Mouse (Mus musculus) small intestine, adult 2 months (tissue): ENCODE results near the gene Amotl1. TPM values are rescaled to one million over a fixed set of nuclear protein-coding genes. Genes with fewer than 3 reads are reported as not detected.
"Not testable (repeated sequence)": the region's sequence is repeated elsewhere in the genome, so short reads cannot be mapped to it uniquely, and the experiment has no call there.

Experiments
- H3K27ac ChIP-seq: fragments of 200-500 bp; 2 replicates; pipeline ENCODE4 v1.5.1; 2012; ENCODE audit warnings: low read depth, low read length, control low read depth, inconsistent platforms; ENCODE audit not compliant: insufficient read depth
- H3K27me3 ChIP-seq: fragments of 200-500 bp; 2 replicates; pipeline ENCODE4 v1.6.1; 2012; ENCODE audit warnings: mild to moderate bottlenecking, moderate library complexity, low read length, inconsistent platforms; ENCODE audit not compliant: control insufficient read depth, insufficient read depth
- H3K36me3 ChIP-seq: fragments of 200-500 bp; 2 replicates; pipeline ENCODE4 v1.6.1; 2012; ENCODE audit warnings: mild to moderate bottlenecking, low read length, control low read depth, inconsistent platforms; ENCODE audit not compliant: control insufficient read depth, insufficient read depth
- H3K4me1 ChIP-seq: fragments of 200-500 bp; 2 replicates; pipeline ENCODE4 v1.6.1; 2012; ENCODE audit warnings: low read length, inconsistent platforms, mixed read lengths; ENCODE audit not compliant: control insufficient read depth, insufficient read depth, insufficient read length
- H3K4me3 ChIP-seq: fragments of 200-500 bp; 2 replicates; pipeline ENCODE4 v1.5.1; 2012; ENCODE audit warnings: low read depth, mild to moderate bottlenecking, control low read depth, inconsistent platforms, low read length, moderate library complexity
- CTCF ChIP-seq: fragments of 200-500 bp; IDR thresholded peaks from 2 replicates; pipeline ENCODE4 v1.5.1; 2012; ENCODE audit warnings: low read depth, mild to moderate bottlenecking, control low read depth, inconsistent platforms, low read length, moderate library complexity, mixed read lengths; ENCODE audit not compliant: insufficient replicate concordance, insufficient read length; ENCODE audit errors: extremely low read depth
- POLR2A ChIP-seq: fragments of 200-500 bp; IDR thresholded peaks from 2 replicates; pipeline ENCODE4 v1.6.1; 2012; ENCODE audit warnings: low read depth, mild to moderate bottlenecking, control low read depth, inconsistent platforms, low read length, moderate library complexity
- WGBS: fragments of 180-500 bp; shearing (Covaris S2); methylation state at CpG from one replicate; pipeline ENCODE4 v1.1.7; 2018; 5-methylcytosine and 5-hydroxymethylcytosine counted together
- polyA plus RNA-seq: library from polyadenylated mRNA; depleted of rRNA; stranded (reverse); fragments of >200 nt; gene quantifications from 2 replicates; pipeline ENCODE4 v1.2.3, GENCODE M21; 2012

The Amotl1 gene
- polyA plus RNA-seq, 1 experiment = 9.4 TPM

DNA sequence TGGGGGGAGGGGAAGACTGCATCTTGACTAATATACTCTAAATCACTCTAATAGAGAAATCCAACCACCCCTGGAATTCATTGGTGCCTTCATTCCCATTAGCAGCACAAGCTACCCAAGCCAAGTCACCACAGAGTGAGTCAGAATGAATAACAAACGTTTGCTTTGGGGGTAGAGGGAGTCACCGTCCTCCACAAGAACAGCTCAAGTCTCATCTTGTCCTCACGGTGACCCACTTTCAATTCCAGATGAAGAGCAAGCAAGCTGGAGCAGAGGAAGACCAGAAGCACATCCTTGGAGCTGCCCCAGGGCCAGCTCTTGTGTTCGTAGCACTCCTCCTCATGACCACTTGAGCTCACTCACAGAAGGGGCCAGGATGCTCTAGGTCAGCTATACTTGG lies 56.2 kb downstream of the Amotl1 start:
- no peak overlapping the region for H3K4me3 ChIP-seq
- H3K27me3 ChIP-seq = no peaks in the 10 kb centered on the region
- H3K27ac ChIP-seq = no peak overlapping the region
- no peaks in the 10 kb centered on the region for H3K36me3 ChIP-seq
- H3K4me1 ChIP-seq = no peaks in the 10 kb centered on the region; the same call in 1 of the 2 replicates
- WGBS = 55% methylated on average over 4 of the region's 4 CpGs
- TF ChIP-seq POLR2A = no peak
- TF ChIP-seq CTCF = no peak

DNA sequence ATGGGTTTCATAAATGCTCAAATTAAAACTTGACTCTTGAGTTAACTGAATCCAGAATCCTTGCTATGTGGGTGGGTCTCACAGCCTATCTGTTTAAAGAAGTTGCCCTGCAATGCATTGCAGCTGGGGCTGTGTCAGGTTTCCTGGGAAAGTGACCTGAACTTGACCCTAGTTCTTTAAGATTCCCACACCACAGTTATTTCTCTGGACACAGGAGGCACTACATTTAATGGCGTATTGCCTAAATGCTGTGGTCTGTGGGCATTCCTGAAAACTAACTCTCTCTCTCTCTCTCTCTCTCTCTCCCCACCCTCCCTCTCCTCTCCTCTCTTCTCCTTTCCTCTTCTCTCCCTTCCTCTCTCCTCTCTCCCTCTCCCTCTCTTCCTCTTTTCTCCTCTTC lies 59.2 kb downstream of the Amotl1 start:
- no peak overlapping the region for H3K27ac ChIP-seq
- no peak overlapping the region for H3K4me3 ChIP-seq
- no peaks in the 10 kb centered on the region; the same call in 1 of the 2 replicates for H3K4me1 ChIP-seq
- H3K36me3 ChIP-seq = no peaks in the 10 kb centered on the region
- TF ChIP-seq POLR2A (no peak), CTCF (no peak)
- no peaks in the 10 kb centered on the region for H3K27me3 ChIP-seq
- WGBS = 60% methylated on average over 1 of the region's 1 CpGs

DNA sequence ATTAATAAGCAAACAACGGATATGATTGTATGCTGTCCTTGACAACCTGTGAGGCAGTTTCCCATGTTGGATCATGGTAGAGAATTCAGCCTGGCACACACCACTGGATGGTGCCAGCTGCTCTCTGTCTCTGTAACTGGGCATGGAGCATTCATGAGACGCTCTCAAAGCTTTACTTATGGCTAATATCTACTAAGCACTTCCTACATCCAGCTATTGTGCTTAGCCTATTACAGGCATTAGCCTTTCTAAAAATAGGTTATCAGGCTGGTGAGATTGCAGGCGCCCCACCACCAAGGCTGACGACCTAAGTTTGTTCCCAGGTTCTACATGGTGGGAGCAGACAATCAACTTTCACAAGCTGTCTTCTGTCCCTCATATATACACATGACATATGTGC lies 65.9 kb downstream of the Amotl1 start:
- Histone ChIP-seq H3K36me3 (no peaks in the 10 kb centered on the region), H3K4me3 (no peak overlapping the region), H3K4me1 (no peaks in the 10 kb centered on the region), H3K27ac (no peak overlapping the region), H3K27me3 (no peaks in the 10 kb centered on the region)
- WGBS = 77% methylated on average over 4 of the region's 4 CpGs
- TF ChIP-seq CTCF = no peak
- TF ChIP-seq POLR2A = no peak

DNA sequence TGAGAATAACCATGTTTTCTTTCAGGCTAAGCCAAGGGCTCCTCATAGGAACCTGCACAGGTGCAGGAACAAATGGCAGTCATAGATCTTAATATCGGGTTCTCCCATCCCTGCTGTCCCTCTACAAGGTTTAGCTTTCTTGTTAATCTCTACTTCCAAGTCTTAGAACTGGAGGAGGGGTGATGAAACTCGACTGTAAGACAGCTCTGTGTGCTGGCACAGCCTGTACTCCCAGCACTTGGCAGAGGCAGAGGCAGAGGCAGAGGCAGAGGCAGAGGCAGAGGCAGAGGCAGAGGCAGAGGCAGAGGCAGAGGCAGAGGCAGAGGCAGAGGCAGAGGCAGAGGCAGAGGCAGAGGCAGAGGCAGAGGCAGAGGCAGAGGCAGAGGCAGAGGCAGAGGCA lies 68.5 kb downstream of the Amotl1 start:
- H3K4me3 ChIP-seq, H3K27me3 ChIP-seq, H3K27ac ChIP-seq, H3K4me1 ChIP-seq, H3K36me3 ChIP-seq: not testable (repeated sequence)
- 56% methylated on average over 2 of the region's 2 CpGs for WGBS

DNA sequence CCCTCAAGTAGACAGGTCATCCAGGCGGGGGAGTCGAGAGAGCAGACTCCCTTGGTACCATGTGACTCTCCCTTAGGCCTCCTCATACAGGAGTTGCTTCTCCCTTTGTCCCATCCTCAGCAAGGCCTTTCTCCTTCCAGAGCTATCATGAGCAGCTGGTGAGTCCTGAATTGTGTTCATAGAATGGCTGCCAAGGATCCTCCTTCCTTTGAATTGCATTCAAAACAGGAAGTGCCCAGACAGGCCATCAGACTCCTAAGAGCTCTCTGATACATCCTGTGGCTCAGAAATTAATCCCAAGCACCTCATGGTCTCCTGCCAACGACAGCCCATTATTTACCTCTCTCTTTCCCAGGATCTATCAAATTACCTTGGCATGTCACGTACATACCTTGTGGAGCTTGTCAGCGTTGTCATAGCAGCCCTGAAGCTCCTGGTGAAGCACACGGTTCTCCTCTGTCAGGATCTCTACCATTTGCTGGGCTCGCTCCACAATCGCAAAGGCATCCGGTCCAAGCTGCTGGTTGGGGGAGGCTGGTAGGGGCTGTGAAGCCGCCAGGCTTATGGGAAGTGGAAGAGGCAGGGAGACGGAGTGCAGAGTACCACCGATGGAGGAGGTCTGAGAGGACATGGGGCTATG lies 70.0 kb downstream of the Amotl1 start:
- H3K27me3 ChIP-seq = no peaks in the 10 kb centered on the region
- WGBS = 65% methylated on average over 12 of the region's 12 CpGs
- no peak overlapping the region for H3K27ac ChIP-seq
- no peak overlapping the region for H3K4me3 ChIP-seq
- TF ChIP-seq POLR2A = no peak
- TF ChIP-seq CTCF = no peak
- no peaks in the 10 kb centered on the region for H3K36me3 ChIP-seq
- H3K4me1 ChIP-seq = no peaks in the 10 kb centered on the region

DNA sequence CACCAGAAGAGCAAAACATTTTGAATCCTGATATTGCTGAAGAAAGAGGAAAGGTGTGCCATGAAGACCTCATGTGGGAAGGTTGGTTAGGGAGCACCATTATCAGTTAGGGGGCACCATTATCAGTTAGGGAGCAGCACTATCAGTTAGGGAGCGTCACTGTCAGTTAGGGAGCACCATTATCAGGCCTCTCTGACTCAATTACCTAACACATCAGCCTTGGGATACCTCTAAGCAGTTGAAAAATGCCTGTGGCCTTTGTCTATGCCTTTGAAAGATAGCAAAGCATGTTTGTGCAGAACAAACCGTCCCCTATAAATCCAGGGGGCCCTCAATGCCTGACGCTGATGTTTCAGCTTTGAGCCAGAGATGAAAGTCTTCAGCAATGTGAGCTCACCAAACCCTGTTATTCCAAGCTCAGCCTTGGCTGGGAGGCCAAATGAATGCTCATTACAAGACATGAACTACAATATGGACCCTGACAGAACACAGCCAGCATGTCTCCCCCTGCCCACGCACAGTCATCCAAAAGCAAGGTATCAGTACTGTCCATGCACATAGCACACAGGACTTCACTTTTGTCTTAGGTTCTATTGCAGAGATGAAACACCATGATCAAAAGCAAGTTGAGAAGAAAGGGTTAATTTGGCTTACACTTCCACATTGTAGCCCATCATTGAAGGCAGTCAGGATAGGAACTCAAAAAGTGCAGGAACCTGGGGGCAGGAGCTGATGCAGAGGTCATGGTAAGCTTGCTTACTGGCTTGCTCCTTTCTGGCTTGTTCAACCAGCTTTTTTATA lies 75.5 kb downstream of the Amotl1 start:
- H3K4me1 ChIP-seq = no peaks in the 10 kb centered on the region
- H3K27me3 ChIP-seq = no peaks in the 10 kb centered on the region
- no peaks in the 10 kb centered on the region for H3K36me3 ChIP-seq
- H3K4me3 ChIP-seq = no peak overlapping the region
- WGBS = 78% methylated on average over 4 of the region's 4 CpGs
- no peak overlapping the region for H3K27ac ChIP-seq
- no peak for TF ChIP-seq POLR2A
- no peak for TF ChIP-seq CTCF

DNA sequence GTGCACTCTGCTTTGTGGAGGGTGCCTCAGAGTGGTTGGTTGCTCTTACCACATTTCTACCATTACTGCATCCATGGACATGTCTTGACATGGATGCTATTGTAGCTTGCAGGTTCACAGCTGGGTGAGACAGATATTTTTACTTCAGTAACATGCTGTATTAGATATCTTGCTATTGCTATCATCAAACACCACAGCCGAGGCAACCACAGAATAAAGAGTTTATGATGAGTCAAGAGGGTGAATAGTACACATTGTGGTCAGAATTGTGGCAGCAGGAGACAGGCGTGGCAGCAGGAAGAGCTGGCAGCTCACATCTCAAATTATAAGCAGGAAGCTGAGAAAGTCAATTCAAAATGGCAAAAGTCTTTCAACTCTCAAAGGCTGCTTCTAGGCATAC lies 76.4 kb downstream of the Amotl1 start:
- TF ChIP-seq POLR2A (no peak), CTCF (no peak)
- Histone ChIP-seq H3K27me3 (no peaks in the 10 kb centered on the region), H3K27ac (no peak overlapping the region), H3K4me1 (no peaks in the 10 kb centered on the region), H3K36me3 (no peaks in the 10 kb centered on the region), H3K4me3 (no peak overlapping the region)
- WGBS = 26% methylated on average over 2 of the region's 2 CpGs
